Mouse (Mus musculus): ENCODE data around the gene Ccr10. TPM values are rescaled to one million over a fixed set of nuclear protein-coding genes. Genes with fewer than 3 reads are reported as not detected.
A peak's percentile ranks its signal among the peaks of the same experiment; 100 is the strongest.
"Not testable (repeated sequence)": the region's sequence is repeated elsewhere in the genome, so short reads cannot be mapped to it uniquely, and the experiment has no call there.

Gene Ccr10
- polyA plus RNA-seq, 1 experiment from 2014 or later, result not detected

GRCm38 (mm10) chr11:101162301-101162700 is 12.9 kb downstream of the Ccr10 start:
- Histone ChIP-seq H3K9me3 (ENCODE audit: control insufficient read depth, low read length) (no peaks in the 10 kb centered on the region), H3K4me3 (ENCODE audit: low read depth, low read length) (no peak overlapping the region), H3K4me1 (ENCODE audit: control insufficient read depth, insufficient read depth, low read length) (peaks cover 4% of the 10 kb centered on the region), H3K36me3 (ENCODE audit: control insufficient read depth, insufficient read depth, low read length) (no peaks in the 10 kb centered on the region), H3K27ac (ENCODE audit: low read depth, low read length) (no peak overlapping the region), H3K27me3 (ENCODE audit: control insufficient read depth, insufficient read depth, low read length) (peaks cover 52% of the 10 kb centered on the region), H3K4me2 (no peak overlapping the region), H3K9ac (ENCODE audit: low read length) (no peak overlapping the region)
- DNase-seq (ENCODE audit: low spot score, missing footprints) (peak; percentile 61), ATAC-seq (ENCODE audit: low FRiP score) (no peak)
- WGBS, result 56% methylated on average over 5 of the region's 5 CpGs

- 92% methylated on average over 15 of the region's 15 CpGs for WGBS
- no peaks in the 10 kb centered on the region for H3K9me3 ChIP-seq (ENCODE audit: control insufficient read depth, low read length)
- no peak overlapping the region for H3K4me3 ChIP-seq (ENCODE audit: low read depth, low read length)
- peaks cover 4% of the 10 kb centered on the region for H3K4me1 ChIP-seq (ENCODE audit: control insufficient read depth, insufficient read depth, low read length)
- DNase-seq (ENCODE audit: low spot score, missing footprints) (peak; percentile 21), ATAC-seq (ENCODE audit: low FRiP score) (no peak)
- no peak overlapping the region for H3K9ac ChIP-seq (ENCODE audit: low read length)
- H3K4me2 ChIP-seq, result no peak overlapping the region
- H3K27ac ChIP-seq (ENCODE audit: low read depth, low read length), result no peak overlapping the region
- H3K27me3 ChIP-seq (ENCODE audit: control insufficient read depth, insufficient read depth, low read length), result peaks cover 44% of the 10 kb centered on the region
- no peaks in the 10 kb centered on the region for H3K36me3 ChIP-seq (ENCODE audit: control insufficient read depth, insufficient read depth, low read length)
These were observed 13.7 kb downstream of the Ccr10 start for GRCm38 (mm10) chr11:101161551-101161950.

- not testable (repeated sequence) for ATAC-seq (ENCODE audit: low FRiP score); H3K36me3 ChIP-seq (ENCODE audit: control insufficient read depth, insufficient read depth, low read length); H3K9ac ChIP-seq (ENCODE audit: low read length)
These were observed 14.2 kb downstream of the Ccr10 start for GRCm38 (mm10) chr11:101160981-101161505.

GRCm38 (mm10) chr11:101160151-101160550 is 15.1 kb downstream of the Ccr10 start:
- Histone ChIP-seq H3K4me1 (ENCODE audit: control insufficient read depth, insufficient read depth, low read length) (peaks cover 11% of the 10 kb centered on the region), H3K27me3 (ENCODE audit: control insufficient read depth, insufficient read depth, low read length) (peaks cover 34% of the 10 kb centered on the region)
- H3K9ac ChIP-seq (ENCODE audit: low read length); H3K4me3 ChIP-seq (ENCODE audit: low read depth, low read length); DNase-seq (ENCODE audit: low spot score, missing footprints); H3K4me2 ChIP-seq; H3K27ac ChIP-seq (ENCODE audit: low read depth, low read length); H3K36me3 ChIP-seq (ENCODE audit: control insufficient read depth, insufficient read depth, low read length); ATAC-seq (ENCODE audit: low FRiP score); H3K9me3 ChIP-seq (ENCODE audit: control insufficient read depth, low read length): not testable (repeated sequence)
- WGBS, result 73% methylated on average over 8 of the region's 10 CpGs

More at GRCm38 (mm10) chr11:101160981-101161505, 14.2 kb downstream of the Ccr10 start:
- H3K4me1 ChIP-seq (ENCODE audit: control insufficient read depth, insufficient read depth, low read length); H3K4me3 ChIP-seq (ENCODE audit: low read depth, low read length); H3K9me3 ChIP-seq (ENCODE audit: control insufficient read depth, low read length); H3K27ac ChIP-seq (ENCODE audit: low read depth, low read length); H3K4me2 ChIP-seq; DNase-seq (ENCODE audit: low spot score, missing footprints): not testable (repeated sequence)
- 85% methylated on average over 6 of the region's 8 CpGs for WGBS
- peaks cover 43% of the 10 kb centered on the region for H3K27me3 ChIP-seq (ENCODE audit: control insufficient read depth, insufficient read depth, low read length)

- no peaks in the 10 kb centered on the region for H3K36me3 ChIP-seq (ENCODE audit: control insufficient read depth, insufficient read depth, low read length)
- peaks cover 7% of the 10 kb centered on the region; the same call in 1 of the 2 replicates for H3K4me1 ChIP-seq (ENCODE audit: control insufficient read depth, insufficient read depth, low read length)
- ATAC-seq (ENCODE audit: low FRiP score) (peak; percentile 70), DNase-seq (ENCODE audit: low spot score, missing footprints) (peak; percentile 93)
- 2% methylated on average over 36 of the region's 36 CpGs for WGBS
- H3K4me3 ChIP-seq (ENCODE audit: low read depth, low read length), result peak within 1 kb of the TSS; percentile 31
- peak within 1 kb of the TSS; percentile 64 for H3K4me2 ChIP-seq
- H3K27ac ChIP-seq (ENCODE audit: low read depth, low read length), result peak within 1 kb of the TSS; percentile 54; the same call in 1 of the 2 replicates
- peak within 1 kb of the TSS; percentile 63 for H3K9ac ChIP-seq (ENCODE audit: low read length)
- no peaks in the 10 kb centered on the region for H3K9me3 ChIP-seq (ENCODE audit: control insufficient read depth, low read length)
- peaks cover 4% of the 10 kb centered on the region for H3K27me3 ChIP-seq (ENCODE audit: control insufficient read depth, insufficient read depth, low read length)
These were observed 19.4 kb downstream of the Ccr10 start, which contains the start of gene Tubg2 for GRCm38 (mm10) chr11:101155728-101156371. TSS of gene Tubg2 (plus strand) at chr11:101155907.

- Histone ChIP-seq H3K27ac (ENCODE audit: low read depth, low read length) (no peak overlapping the region), H3K4me2 (no peak overlapping the region), H3K4me3 (ENCODE audit: low read depth, low read length) (no peak overlapping the region), H3K4me1 (ENCODE audit: control insufficient read depth, insufficient read depth, low read length) (peaks cover 7% of the 10 kb centered on the region; the same call in 1 of the 2 replicates), H3K9me3 (ENCODE audit: control insufficient read depth, low read length) (no peaks in the 10 kb centered on the region), H3K36me3 (ENCODE audit: control insufficient read depth, insufficient read depth, low read length) (no peaks in the 10 kb centered on the region), H3K9ac (ENCODE audit: low read length) (no peak overlapping the region), H3K27me3 (ENCODE audit: control insufficient read depth, insufficient read depth, low read length) (peaks cover 4% of the 10 kb centered on the region)
- DNase-seq (ENCODE audit: low spot score, missing footprints), result peak; percentile 61
- ATAC-seq (ENCODE audit: low FRiP score), result no peak
- WGBS, result 73% methylated on average over 6 of the region's 6 CpGs
These were observed 20.1 kb downstream of the Ccr10 start for GRCm38 (mm10) chr11:101155151-101155550.

GRCm38 (mm10) chr11:101154648-101155047 is 20.6 kb downstream of the Ccr10 start:
- no peak overlapping the region for H3K4me2 ChIP-seq
- no peak overlapping the region for H3K4me3 ChIP-seq (ENCODE audit: low read depth, low read length)
- H3K4me1 ChIP-seq (ENCODE audit: control insufficient read depth, insufficient read depth, low read length), result peaks cover 7% of the 10 kb centered on the region; the same call in 1 of the 2 replicates
- ATAC-seq (ENCODE audit: low FRiP score), result no peak
- H3K27me3 ChIP-seq (ENCODE audit: control insufficient read depth, insufficient read depth, low read length), result peaks cover 4% of the 10 kb centered on the region
- peak; percentile 64 for DNase-seq (ENCODE audit: low spot score, missing footprints)
- H3K36me3 ChIP-seq (ENCODE audit: control insufficient read depth, insufficient read depth, low read length), result no peaks in the 10 kb centered on the region
- no peak overlapping the region for H3K9ac ChIP-seq (ENCODE audit: low read length)
- H3K9me3 ChIP-seq (ENCODE audit: control insufficient read depth, low read length), result no peaks in the 10 kb centered on the region
- no peak overlapping the region for H3K27ac ChIP-seq (ENCODE audit: low read depth, low read length)

- Histone ChIP-seq H3K9me3 (ENCODE audit: control insufficient read depth, low read length) (no peaks in the 10 kb centered on the region), H3K27ac (ENCODE audit: low read depth, low read length) (no peak overlapping the region), H3K4me2 (no peak overlapping the region), H3K4me1 (ENCODE audit: control insufficient read depth, insufficient read depth, low read length) (peaks cover 7% of the 10 kb centered on the region; the same call in 1 of the 2 replicates), H3K27me3 (ENCODE audit: control insufficient read depth, insufficient read depth, low read length) (peaks cover 4% of the 10 kb centered on the region), H3K4me3 (ENCODE audit: low read depth, low read length) (no peak overlapping the region), H3K36me3 (ENCODE audit: control insufficient read depth, insufficient read depth, low read length) (no peaks in the 10 kb centered on the region), H3K9ac (ENCODE audit: low read length) (no peak overlapping the region)
- DNase-seq (ENCODE audit: low spot score, missing footprints) (no peak), ATAC-seq (ENCODE audit: low FRiP score) (no peak)
- WGBS, result 93% methylated on average over 1 of the region's 1 CpGs
These were observed 22.4 kb downstream of the Ccr10 start for GRCm38 (mm10) chr11:101152825-101153224.

GRCm38 (mm10) chr11:101151063-101151462 is 24.2 kb downstream of the Ccr10 start:
- H3K4me1 ChIP-seq (ENCODE audit: control insufficient read depth, insufficient read depth, low read length), result peaks cover 4% of the 10 kb centered on the region; the same call in 1 of the 2 replicates
- H3K27me3 ChIP-seq (ENCODE audit: control insufficient read depth, insufficient read depth, low read length), result no peaks in the 10 kb centered on the region; the same call in 1 of the 2 replicates
- H3K27ac ChIP-seq (ENCODE audit: low read depth, low read length), result no peak overlapping the region
- H3K4me2 ChIP-seq, result no peak overlapping the region
- no peak overlapping the region for H3K9ac ChIP-seq (ENCODE audit: low read length)
- DNase-seq (ENCODE audit: low spot score, missing footprints), result peak; percentile 21
- H3K36me3 ChIP-seq (ENCODE audit: control insufficient read depth, insufficient read depth, low read length), result no peaks in the 10 kb centered on the region
- H3K4me3 ChIP-seq (ENCODE audit: low read depth, low read length), result no peak overlapping the region
- WGBS, result 50% methylated on average over 2 of the region's 2 CpGs
- no peaks in the 10 kb centered on the region for H3K9me3 ChIP-seq (ENCODE audit: control insufficient read depth, low read length)
- ATAC-seq (ENCODE audit: low FRiP score), result no peak
